Mouse (Mus musculus) liver, adult (tissue): ENCODE data around the gene Cdc34.

Experiments used
- GATA4 ChIP-seq: IDR thresholded peaks from 2 replicates; pipeline ENCODE4 v1.6.1; 2014; ENCODE audit warnings: mild to moderate bottlenecking, low read length; ENCODE audit not compliant: insufficient replicate concordance

Gene Cdc34

GRCm38 (mm10) chr10:79700676-79701075 lies 18.7 kb downstream of the Cdc34 start:
- no peak for TF ChIP-seq GATA4

- no peak for TF ChIP-seq GATA4
Measured at GRCm38 (mm10) chr10:79701443-79702129, 19.6 kb downstream of the Cdc34 start.

GRCm38 (mm10) chr10:79703541-79703940 lies 21.5 kb downstream of the Cdc34 start:
- no peak for TF ChIP-seq GATA4

- TF ChIP-seq GATA4 = no peak
Measured at GRCm38 (mm10) chr10:79704065-79704969, 22.3 kb downstream of the Cdc34 start, which contains the start of gene Bsg. Gene Bsg (plus strand): TSS chr10:79704491.

DNA sequence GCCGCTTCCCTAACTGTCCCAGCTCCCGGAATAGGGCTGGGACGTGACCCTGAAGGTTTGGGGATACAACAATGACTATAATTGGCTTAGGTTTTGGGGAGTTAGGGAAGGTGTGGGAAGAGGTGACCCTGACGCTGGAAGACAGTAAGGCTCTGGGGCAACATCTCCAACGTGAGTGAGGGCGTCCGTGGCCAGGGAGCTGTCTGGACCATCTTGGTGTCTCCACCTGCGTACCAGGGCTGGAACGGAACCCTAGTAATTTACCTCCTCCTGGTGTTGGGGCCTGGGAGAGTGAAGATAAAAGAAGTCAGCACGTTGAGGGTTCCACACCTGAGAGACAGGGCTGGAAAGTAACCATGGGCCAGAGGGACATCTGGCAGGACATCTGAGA lies 23.0 kb downstream of the Cdc34 start:
- TF ChIP-seq GATA4 = no peak

DNA sequence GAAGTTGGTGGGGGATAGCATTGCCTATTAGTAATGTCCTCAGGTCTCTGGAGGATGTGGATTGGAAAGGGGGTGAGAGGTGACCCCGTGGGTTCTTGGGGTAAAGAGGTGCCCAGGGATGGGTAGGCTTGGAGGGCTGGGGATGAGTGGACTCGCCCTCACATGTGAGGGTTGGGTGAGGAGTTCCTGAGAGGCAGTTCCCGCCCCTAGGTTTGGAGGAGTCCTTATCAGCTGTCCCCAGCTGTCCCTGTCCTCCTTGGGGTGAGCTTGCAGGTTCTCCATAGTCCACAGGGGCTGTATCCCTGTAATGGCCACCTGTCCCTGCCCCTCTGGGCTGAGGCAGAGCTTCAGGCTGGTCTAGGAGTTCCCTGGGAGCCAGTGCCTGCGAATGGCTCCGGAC lies 24.0 kb downstream of the Cdc34 start:
- TF ChIP-seq GATA4 = no peak

- TF ChIP-seq GATA4 = no peak
Measured at GRCm38 (mm10) chr10:79706406-79707094, 24.6 kb downstream of the Cdc34 start.

- TF ChIP-seq GATA4 = no peak
Measured at GRCm38 (mm10) chr10:79707162-79707561, 25.2 kb downstream of the Cdc34 start.

- TF ChIP-seq GATA4 = no peak
Measured at GRCm38 (mm10) chr10:79707759-79708158, 25.8 kb downstream of the Cdc34 start.

GRCm38 (mm10) chr10:79708668-79709067 lies 26.7 kb downstream of the Cdc34 start:
- no peak for TF ChIP-seq GATA4

- no peak for TF ChIP-seq GATA4
Measured at GRCm38 (mm10) chr10:79709307-79709706, 27.3 kb downstream of the Cdc34 start.

GRCm38 (mm10) chr10:79712029-79712428 lies 30.0 kb downstream of the Cdc34 start:
- TF ChIP-seq GATA4 = no peak

GRCm38 (mm10) chr10:79712499-79713126 lies 30.6 kb downstream of the Cdc34 start:
- no peak for TF ChIP-seq GATA4

- no peak for TF ChIP-seq GATA4
Measured at GRCm38 (mm10) chr10:79713163-79713562, 31.2 kb downstream of the Cdc34 start.

GRCm38 (mm10) chr10:79714996-79715395 lies 33.0 kb downstream of the Cdc34 start:
- TF ChIP-seq GATA4 = no peak
